ENCODE assay signal across 8 mouse cellular contexts in the genomic region with DNA sequence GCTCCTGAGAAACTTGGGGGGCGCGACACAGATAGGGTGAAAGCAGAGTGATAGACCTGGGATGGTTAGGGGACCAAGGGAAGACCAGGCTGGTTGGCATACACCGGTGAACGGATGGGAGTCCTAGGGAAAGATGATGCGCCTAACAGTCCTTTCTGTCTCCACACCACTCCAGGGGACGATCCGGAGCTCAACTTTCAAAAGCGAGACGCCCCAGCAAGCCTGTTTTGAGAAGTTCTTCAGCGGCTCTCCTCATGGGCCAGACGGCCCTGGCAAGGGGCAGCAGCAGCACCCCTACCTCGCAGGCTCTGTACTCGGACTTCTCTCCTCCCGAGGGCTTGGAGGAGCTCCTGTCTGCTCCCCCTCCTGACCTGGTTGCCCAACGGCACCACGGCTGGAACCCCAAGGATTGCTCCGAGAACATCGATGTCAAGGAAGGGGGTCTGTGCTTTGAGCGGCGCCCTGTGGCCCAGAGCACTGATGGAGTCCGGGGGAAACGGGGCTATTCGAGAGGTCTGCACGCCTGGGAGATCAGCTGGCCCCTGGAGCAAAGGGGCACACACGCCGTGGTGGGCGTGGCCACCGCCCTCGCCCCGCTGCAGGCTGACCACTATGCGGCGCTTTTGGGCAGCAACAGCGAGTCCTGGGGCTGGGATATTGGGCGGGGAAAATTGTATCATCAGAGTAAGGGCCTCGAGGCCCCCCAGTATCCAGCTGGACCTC. TPM values are rescaled to one million over a fixed set of nuclear protein-coding genes. Genes with fewer than 3 reads are reported as not detected.
DNase-seq lines count a peak whose midpoint lies in the region; ATAC-seq and TF ChIP-seq lines count a peak whose summit lies in the region.

No protein-coding gene starts in this region.

- peaks cover 8% of the 10 kb centered on the region for H3K36me3 ChIP-seq in liver, adult 2 months (ENCODE audit: control insufficient read depth, insufficient read depth, low read length)
- 0 out of 2 replicates have a peak, but pooled peaks cover 10% of the 10 kb centered on the region for H3K36me3 ChIP-seq in midbrain, postnatal 0 days (ENCODE audit: insufficient read depth, low read length)

- peaks cover 23% of the 10 kb centered on the region for H3K4me1 ChIP-seq in liver, adult 2 months (ENCODE audit: control insufficient read depth, insufficient read depth, low read length)
- peaks cover 10% of the 10 kb centered on the region; the same call in 1 of the 2 replicates for H3K4me1 ChIP-seq in midbrain, postnatal 0 days (ENCODE audit: insufficient read depth, low read length)

- H3K9me3 ChIP-seq in midbrain, postnatal 0 days (ENCODE audit: low read length), result no peaks in the 10 kb centered on the region

- H3K4me2 ChIP-seq in midbrain, postnatal 0 days (ENCODE audit: low read depth, low read length, poor library complexity, severe bottlenecking), result peak overlapping the region; percentile 69

- DNase-seq in urinary bladder, adult 18-20 months (ENCODE audit: low spot score in 2 of 2), result peak; percentile 77 to 83
- DNase-seq in urinary bladder, postnatal 10 days (ENCODE audit: low spot score), result no peak
- peak; percentile 70 for DNase-seq in embryo, embryonic 11.5 days (ENCODE audit: low read depth, low spot score)
- DNase-seq in heart, adult 18-20 months, result peak; percentile 89 to 92
- peak; percentile 91 for DNase-seq in kidney, adult 18-20 months
- DNase-seq in liver, adult 2 months (ENCODE audit: extremely low read depth, low read depth, low spot score), result peak; percentile 63
- peak; percentile 83 for DNase-seq in midbrain, postnatal 0 days (ENCODE audit: low spot score)
- DNase-seq in spleen, postnatal 36 days (ENCODE audit: low spot score in 2 of 2), result peak; percentile 73 to 81

- H3K27ac ChIP-seq in liver, adult 2 months (replicated peaks; ENCODE audit: insufficient read depth, low read depth, low read length), result peak overlapping the region; percentile 83
- peak overlapping the region; percentile 69 for H3K27ac ChIP-seq in midbrain, postnatal 0 days (ENCODE audit: low read depth, low read length)

- H3K27me3 ChIP-seq in liver, adult 2 months (ENCODE audit: control insufficient read depth, insufficient read depth, low read length), result no peaks in the 10 kb centered on the region
- no peaks in the 10 kb centered on the region for H3K27me3 ChIP-seq in midbrain, postnatal 0 days (ENCODE audit: insufficient read depth, low read length)

- TF ChIP-seq POLR2A in liver, adult 2 months (IDR thresholded peaks at IDR 0.05; ENCODE audit: extremely low read depth, insufficient read depth, low read length), result 0 out of 2 replicates have a peak, but pooled peaks have one; percentile 44

- under 1% methylated on average over 35 of the region's 35 CpGs for WGBS in liver, adult 2 months
- under 1% methylated on average over 32 of the region's 35 CpGs for WGBS in midbrain, postnatal 0 days

- H3K4me3 ChIP-seq in liver, adult 2 months (ENCODE audit: insufficient read depth, low read depth, low read length), result peak overlapping the region; percentile 87
- peak overlapping the region; percentile 43 for H3K4me3 ChIP-seq in midbrain, postnatal 0 days (ENCODE audit: low read depth, low read length)

- H3K79me2 ChIP-seq in liver, adult 2 months (ENCODE audit: control insufficient read depth, insufficient read depth, low read length), result no peaks in the 10 kb centered on the region

- H3K9ac ChIP-seq in liver, adult 2 months (ENCODE audit: low read depth, low read length), result peak overlapping the region; percentile 84
- H3K9ac ChIP-seq in midbrain, postnatal 0 days (replicated peaks; ENCODE audit: low read length, poor library complexity, severe bottlenecking), result peak overlapping the region; percentile 54

- TF ChIP-seq CTCF in liver, adult 2 months (IDR thresholded peaks at IDR 0.05; ENCODE audit: low read depth, low read length), result peak; percentile 87
- TF ChIP-seq CTCF in midbrain, postnatal 0 days (IDR thresholded peaks at IDR 0.05), result peak; percentile 79

- ATAC-seq in midbrain, postnatal 0 days (ENCODE audit: low FRiP score), result no peak

RNA-seq across cellular contexts. Expression of gene Spsb2, which starts 0.8 kb away (rescaled TPM):
- total RNA-seq in heart, adult 18-20 months (2021), result 1 to 10 TPM; 2.7 to 3.0 TPM
- total RNA-seq in liver, adult 2 months (2014; rRNA removed), result 9.9 and 14.1 TPM in 2 replicates
- 20.1 and 21.6 TPM in 2 replicates for polyA plus RNA-seq in liver, adult 2 months (2012; rRNA removed)
- total RNA-seq in midbrain, postnatal 0 days (2014; rRNA removed), result 5.9 and 9.3 TPM in 2 replicates
- polyA plus RNA-seq in midbrain, postnatal 0 days (2015; fragmentation: Nextera tagmentation; extraction: Ambion mirVana), result 10.2 and 10.9 TPM in 2 replicates

RNA-seq across cellular contexts. Expression of gene Tpi1, which starts 4.9 kb away (rescaled TPM):
- total RNA-seq in heart, adult 18-20 months (2021), result 1,000 to 10,000 TPM in 1 of 2 experiments, 100 to 1,000 TPM in 1; 897 to 1,017 TPM
- 422 and 433 TPM in 2 replicates for total RNA-seq in liver, adult 2 months (2014; rRNA removed)
- 491 and 524 TPM in 2 replicates for polyA plus RNA-seq in liver, adult 2 months (2012; rRNA removed)
- total RNA-seq in midbrain, postnatal 0 days (2014; rRNA removed), result 392 and 419 TPM in 2 replicates
- 415 and 480 TPM in 2 replicates for polyA plus RNA-seq in midbrain, postnatal 0 days (2015; fragmentation: Nextera tagmentation; extraction: Ambion mirVana)

RNA-seq across cellular contexts. Expression of gene Usp5, which starts 20.1 kb away (rescaled TPM):
- total RNA-seq in heart, adult 18-20 months (2021), result 10 to 100 TPM; 74.6 to 78.6 TPM
- total RNA-seq in liver, adult 2 months (2014; rRNA removed), result 50.5 and 55.9 TPM in 2 replicates
- 47.9 and 49.3 TPM in 2 replicates for polyA plus RNA-seq in liver, adult 2 months (2012; rRNA removed)
- 218 and 219 TPM in 2 replicates for total RNA-seq in midbrain, postnatal 0 days (2014; rRNA removed)
- 201 and 214 TPM in 2 replicates for polyA plus RNA-seq in midbrain, postnatal 0 days (2015; fragmentation: Nextera tagmentation; extraction: Ambion mirVana)

RNA-seq across cellular contexts. Expression of gene Cdca3, which starts 20.1 kb away (rescaled TPM):
- total RNA-seq in heart, adult 18-20 months (2021), result under 1 TPM; 0.54 to 0.55 TPM
- 1.1 and 3.2 TPM in 2 replicates for total RNA-seq in liver, adult 2 months (2014; rRNA removed)
- polyA plus RNA-seq in liver, adult 2 months (2012; rRNA removed), result 2.1 and 2.6 TPM in 2 replicates
- 9.4 and 16.7 TPM in 2 replicates for total RNA-seq in midbrain, postnatal 0 days (2014; rRNA removed)
- polyA plus RNA-seq in midbrain, postnatal 0 days (2015; fragmentation: Nextera tagmentation; extraction: Ambion mirVana), result 15.0 and 16.0 TPM in 2 replicates

RNA-seq across cellular contexts. Expression of gene Lrrc23, which starts 29.7 kb away (rescaled TPM):
- under 1 TPM; 0.55 to 0.82 TPM for total RNA-seq in heart, adult 18-20 months (2021)
- total RNA-seq in liver, adult 2 months (2014; rRNA removed), result not detected in 2 replicates
- not detected in 2 replicates for polyA plus RNA-seq in liver, adult 2 months (2012; rRNA removed)
- total RNA-seq in midbrain, postnatal 0 days (2014; rRNA removed), result 12.7 and 12.8 TPM in 2 replicates
- polyA plus RNA-seq in midbrain, postnatal 0 days (2015; fragmentation: Nextera tagmentation; extraction: Ambion mirVana), result 6.1 and 9.0 TPM in 2 replicates
